Mouse (Mus musculus): ENCODE data around the gene Slc11a2. TPM values are rescaled to one million over a fixed set of nuclear protein-coding genes. Genes with fewer than 3 reads are reported as not detected.
"Not testable (repeated sequence)": the region's sequence is repeated elsewhere in the genome, so short reads cannot be mapped to it uniquely, and the experiment has no call there.

The Slc11a2 gene
- polyA plus RNA-seq, 1 experiment from 2014 or later: 15.2 TPM

DNA sequence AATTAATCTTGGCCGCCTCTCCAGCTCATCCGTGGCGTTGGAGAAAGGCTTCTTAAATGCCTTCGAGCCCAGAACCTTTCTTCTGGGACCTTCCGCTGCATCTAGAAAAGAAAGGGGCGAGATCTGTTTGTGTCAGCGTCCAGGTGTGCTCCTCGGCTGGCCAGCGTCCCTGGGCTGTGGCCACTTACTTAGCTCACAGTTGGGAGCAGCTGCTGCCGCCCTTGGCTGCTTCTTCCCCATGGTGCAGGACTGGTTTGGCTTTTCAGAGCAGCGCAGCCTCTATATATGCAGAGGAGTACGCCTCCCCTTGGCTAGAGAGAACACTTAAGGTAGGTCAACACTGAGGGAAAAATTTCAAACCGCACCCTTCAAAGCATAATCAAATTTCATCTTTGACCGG is 956 bp downstream of the Slc11a2 start:
- Histone ChIP-seq H3K4me1 (ENCODE audit: control insufficient read depth, insufficient read depth, low read length) (peaks cover 12% of the 10 kb centered on the region), H3K36me3 (ENCODE audit: control insufficient read depth, insufficient read depth, low read length) (no peaks in the 10 kb centered on the region), H3K27me3 (replicated peaks; ENCODE audit: control insufficient read depth, insufficient read depth, low read length) (peaks cover 23% of the 10 kb centered on the region), H3K9ac (ENCODE audit: low read length) (peak overlapping the region; percentile 10; the same call in 1 of the 2 replicates), H3K9me3 (replicated peaks; ENCODE audit: control insufficient read depth, low read length) (no peaks in the 10 kb centered on the region), H3K27ac (ENCODE audit: low read depth, low read length) (no peak overlapping the region), H3K4me2 (ENCODE audit: low read length) (peak overlapping the region; percentile 69), H3K4me3 (ENCODE audit: low read depth, low read length) (peak overlapping the region; percentile 93)
- WGBS: 3% methylated on average over 14 of the region's 14 CpGs
- DNase-seq (ENCODE audit: low spot score): peak; percentile 18
- ATAC-seq: no peak

DNA sequence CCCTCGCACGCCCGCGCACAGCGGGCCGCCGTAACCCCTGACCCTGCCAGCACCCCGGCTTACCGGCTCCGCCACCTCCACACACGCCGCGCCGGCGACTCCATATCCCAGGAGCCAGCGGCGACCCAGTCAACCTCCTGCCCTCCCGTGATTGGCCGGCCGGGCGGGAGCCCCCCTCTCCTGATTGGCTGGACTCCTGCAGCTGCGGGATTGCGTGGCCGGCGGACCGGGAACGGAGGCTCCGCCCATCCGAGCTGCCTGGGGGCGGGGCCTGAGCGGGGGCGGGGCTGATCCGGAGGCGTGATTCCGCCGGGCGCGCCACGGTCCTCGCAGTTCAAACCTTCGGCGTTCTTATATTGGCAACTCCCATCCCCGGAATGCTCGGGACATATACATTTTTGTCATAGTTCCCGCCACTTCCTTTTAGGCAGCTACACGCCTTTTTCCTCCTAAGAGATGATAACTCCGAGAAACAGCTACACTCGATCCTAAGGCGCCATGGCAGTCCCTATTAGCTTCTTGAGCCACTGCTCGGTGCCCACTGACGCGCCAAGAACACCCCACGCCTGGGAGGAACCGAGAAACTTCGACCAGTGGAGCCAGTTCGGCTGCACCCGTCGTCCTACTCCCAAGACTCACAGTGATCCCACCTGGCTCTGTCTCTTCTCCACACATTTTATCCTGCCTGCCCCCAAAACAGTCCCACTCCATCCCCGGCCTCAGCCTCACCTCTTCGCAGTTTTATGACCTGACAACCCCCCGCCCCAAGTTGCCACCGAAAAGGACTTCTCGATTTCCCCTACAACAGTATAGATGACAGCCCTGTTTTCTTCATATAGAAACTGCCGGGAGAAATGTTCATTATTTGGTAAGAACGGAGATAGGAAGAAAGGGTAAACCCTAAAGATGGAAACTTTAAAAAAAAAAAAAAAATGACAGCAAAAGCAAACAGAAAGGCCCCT is 1.7 kb downstream of the Slc11a2 start:
- Histone ChIP-seq H3K27me3 (replicated peaks; ENCODE audit: control insufficient read depth, insufficient read depth, low read length) (peaks cover 23% of the 10 kb centered on the region), H3K9me3 (replicated peaks; ENCODE audit: control insufficient read depth, low read length) (no peaks in the 10 kb centered on the region), H3K36me3 (ENCODE audit: control insufficient read depth, insufficient read depth, low read length) (no peaks in the 10 kb centered on the region), H3K4me2 (ENCODE audit: low read length) (peak overlapping the region; percentile 69), H3K4me1 (ENCODE audit: control insufficient read depth, insufficient read depth, low read length) (peaks cover 12% of the 10 kb centered on the region), H3K9ac (ENCODE audit: low read length) (peak overlapping the region; percentile 85), H3K27ac (ENCODE audit: low read depth, low read length) (no peak overlapping the region), H3K4me3 (ENCODE audit: low read depth, low read length) (peak overlapping the region; percentile 93)
- 1% methylated on average over 64 of the region's 65 CpGs for WGBS
- ATAC-seq (peak; percentile 99), DNase-seq (ENCODE audit: low spot score) (peak; percentile 97)

DNA sequence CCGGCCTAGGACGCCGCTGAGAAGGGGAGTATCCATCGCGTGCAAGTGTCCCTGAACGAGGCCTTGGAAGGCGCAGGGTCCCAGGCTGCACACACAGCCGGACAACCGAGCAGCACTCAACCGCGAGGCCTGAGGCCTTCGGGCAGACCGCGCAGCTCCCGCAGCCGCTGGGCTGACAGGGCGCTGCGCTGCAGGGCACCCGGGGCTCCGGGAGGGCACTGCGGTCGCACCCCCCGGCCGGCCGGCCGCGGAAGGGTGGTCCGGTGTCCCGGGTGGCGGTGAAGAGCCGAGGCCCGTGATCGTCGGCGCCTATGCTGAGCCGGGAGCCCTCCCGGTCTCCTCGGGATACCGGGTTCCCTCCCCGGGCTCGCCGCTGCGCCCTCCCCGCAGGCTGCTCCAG is 2.4 kb downstream of the Slc11a2 start:
- DNase-seq (ENCODE audit: low spot score) (peak; percentile 33), ATAC-seq (peak; percentile 73)
- H3K4me1 ChIP-seq (ENCODE audit: control insufficient read depth, insufficient read depth, low read length): peaks cover 12% of the 10 kb centered on the region
- peaks cover 23% of the 10 kb centered on the region for H3K27me3 ChIP-seq (replicated peaks; ENCODE audit: control insufficient read depth, insufficient read depth, low read length)
- H3K36me3 ChIP-seq (ENCODE audit: control insufficient read depth, insufficient read depth, low read length): no peaks in the 10 kb centered on the region
- H3K4me2 ChIP-seq (ENCODE audit: low read length): peak overlapping the region; percentile 69
- peak overlapping the region; percentile 93 for H3K4me3 ChIP-seq (ENCODE audit: low read depth, low read length)
- no peak overlapping the region for H3K27ac ChIP-seq (ENCODE audit: low read depth, low read length)
- H3K9ac ChIP-seq (ENCODE audit: low read length): peak overlapping the region; percentile 85
- H3K9me3 ChIP-seq (replicated peaks; ENCODE audit: control insufficient read depth, low read length): no peaks in the 10 kb centered on the region
- under 1% methylated on average over 33 of the region's 44 CpGs for WGBS

DNA sequence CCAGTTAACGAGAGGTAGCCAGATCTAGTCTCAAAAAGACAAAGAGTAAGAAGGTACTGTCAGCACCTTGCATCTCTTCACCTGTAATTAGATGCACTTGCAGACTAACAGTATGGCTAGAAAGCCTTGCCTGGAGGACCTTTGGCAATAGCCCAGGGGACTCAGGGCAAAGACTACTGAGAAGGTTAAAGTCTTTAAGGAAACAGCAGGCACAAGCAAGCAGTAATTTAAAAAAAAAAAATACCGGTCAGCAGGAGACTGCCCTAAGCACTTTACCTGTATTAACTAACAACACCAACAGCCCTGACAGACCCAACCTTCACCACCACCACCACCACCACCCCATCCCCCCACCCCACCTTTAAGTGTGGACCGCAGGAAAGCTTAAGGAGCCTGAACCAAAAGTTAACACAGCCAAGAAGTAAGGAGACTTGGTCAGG is 3.1 kb downstream of the Slc11a2 start, which contains the start of gene Gm5475:
Gene Gm5475, plus strand, starts transcription at position 390 of the 440 bp plus-strand sequence.
- Histone ChIP-seq H3K4me2 (ENCODE audit: low read length) (peak within 1 kb of the TSS; percentile 69), H3K4me3 (ENCODE audit: low read depth, low read length) (peak within 1 kb of the TSS; percentile 93), H3K9ac (ENCODE audit: low read length) (peak within 1 kb of the TSS; percentile 85), H3K27me3 (replicated peaks; ENCODE audit: control insufficient read depth, insufficient read depth, low read length) (peaks cover 23% of the 10 kb centered on the region), H3K4me1 (ENCODE audit: control insufficient read depth, insufficient read depth, low read length) (peaks cover 12% of the 10 kb centered on the region)
- H3K27ac ChIP-seq (ENCODE audit: low read depth, low read length); ATAC-seq; DNase-seq (ENCODE audit: low spot score); H3K36me3 ChIP-seq (ENCODE audit: control insufficient read depth, insufficient read depth, low read length); H3K9me3 ChIP-seq (replicated peaks; ENCODE audit: control insufficient read depth, low read length): not testable (repeated sequence)
- WGBS: 20% methylated on average over 3 of the region's 3 CpGs

DNA sequence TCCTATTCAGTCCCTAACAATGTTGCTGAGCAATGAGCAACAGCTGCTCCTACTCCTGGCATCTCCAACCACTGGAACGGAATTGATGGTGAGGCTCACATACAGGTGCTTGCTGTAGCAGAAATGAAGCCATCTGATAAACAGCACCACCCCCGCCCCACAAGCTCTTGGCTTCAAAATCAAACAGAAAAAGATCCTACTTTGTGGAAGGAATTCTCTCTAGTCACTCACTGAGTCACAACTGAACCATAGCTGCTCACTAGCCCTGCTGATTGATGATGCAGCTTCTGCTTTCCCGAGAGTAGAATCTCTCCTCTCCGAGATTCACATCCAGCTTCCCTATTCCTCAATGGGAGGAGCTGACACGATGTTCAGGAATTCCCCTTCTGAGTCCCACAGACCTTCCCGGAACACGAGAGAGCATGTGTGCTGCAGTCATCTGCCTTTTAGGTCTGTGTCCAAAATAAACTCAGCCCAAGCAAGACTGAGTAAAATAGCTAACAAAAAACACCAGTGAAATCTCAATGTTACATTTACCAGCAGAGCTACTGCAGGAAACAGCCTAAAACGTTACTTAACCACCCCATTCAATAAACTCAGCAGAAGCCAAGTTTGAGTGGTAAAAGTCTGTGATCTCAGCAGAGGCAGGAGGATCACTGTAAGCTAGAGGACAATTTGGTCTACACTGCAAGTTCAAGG is 3.7 kb downstream of the Slc11a2 start:
- DNase-seq (ENCODE audit: low spot score) (no peak), ATAC-seq (no peak)
- Histone ChIP-seq H3K27ac (ENCODE audit: low read depth, low read length) (no peak overlapping the region), H3K4me2 (ENCODE audit: low read length) (peak overlapping the region; percentile 69), H3K27me3 (replicated peaks; ENCODE audit: control insufficient read depth, insufficient read depth, low read length) (peaks cover 23% of the 10 kb centered on the region), H3K4me3 (ENCODE audit: low read depth, low read length) (peak overlapping the region; percentile 93; the same call in 1 of the 2 replicates), H3K9me3 (replicated peaks; ENCODE audit: control insufficient read depth, low read length) (no peaks in the 10 kb centered on the region), H3K36me3 (ENCODE audit: control insufficient read depth, insufficient read depth, low read length) (no peaks in the 10 kb centered on the region), H3K4me1 (ENCODE audit: control insufficient read depth, insufficient read depth, low read length) (peaks cover 12% of the 10 kb centered on the region), H3K9ac (ENCODE audit: low read length) (peak overlapping the region; percentile 17; the same call in 1 of the 2 replicates)
- 48% methylated on average over 8 of the region's 8 CpGs for WGBS

DNA sequence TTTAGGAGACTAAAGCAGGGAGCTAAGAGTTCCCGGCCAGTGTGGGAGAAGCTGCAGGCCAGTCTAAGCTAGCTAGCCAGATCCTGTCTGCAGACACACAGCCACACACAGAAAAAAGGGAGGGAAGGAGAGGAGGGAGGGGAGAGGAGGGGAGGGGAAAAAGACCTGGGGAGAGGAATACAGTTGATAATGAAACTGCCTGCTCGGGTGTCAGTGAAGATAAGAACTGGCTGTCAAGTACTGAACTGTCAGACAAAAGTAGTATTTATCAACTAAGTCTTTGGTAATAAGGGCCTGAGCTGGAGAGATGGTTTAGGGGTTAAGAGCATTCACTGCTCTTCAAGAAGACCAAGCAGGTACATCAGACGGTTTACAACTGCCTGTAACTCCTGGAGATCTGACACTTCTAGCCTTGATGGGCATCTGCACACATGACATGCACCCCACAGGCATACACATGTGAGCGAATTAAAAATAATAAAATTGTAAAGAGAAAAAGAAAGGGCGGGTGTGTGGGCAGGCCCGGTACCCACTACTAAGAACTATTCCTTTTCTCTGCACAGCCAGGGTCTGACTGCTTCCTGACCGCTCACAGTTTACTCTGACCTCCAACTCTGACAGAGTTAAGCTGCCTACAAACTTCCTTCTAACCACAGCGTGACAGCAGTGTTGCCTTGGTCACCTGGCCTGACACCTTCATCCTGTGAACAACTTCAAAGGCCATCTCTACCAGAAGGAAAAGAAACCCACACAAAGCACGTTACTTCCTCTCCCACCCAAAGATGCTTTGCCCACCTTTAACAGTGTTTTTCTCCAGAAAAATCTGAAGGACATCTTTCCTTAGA is 4.7 kb downstream of the Slc11a2 start:
- Histone ChIP-seq H3K4me3 (ENCODE audit: low read depth, low read length) (no peak overlapping the region), H3K27me3 (replicated peaks; ENCODE audit: control insufficient read depth, insufficient read depth, low read length) (peaks cover 18% of the 10 kb centered on the region), H3K36me3 (ENCODE audit: control insufficient read depth, insufficient read depth, low read length) (no peaks in the 10 kb centered on the region), H3K9ac (ENCODE audit: low read length) (no peak overlapping the region; the same call in 1 of the 2 replicates), H3K9me3 (replicated peaks; ENCODE audit: control insufficient read depth, low read length) (no peaks in the 10 kb centered on the region), H3K4me1 (ENCODE audit: control insufficient read depth, insufficient read depth, low read length) (peaks cover 12% of the 10 kb centered on the region), H3K27ac (ENCODE audit: low read depth, low read length) (no peak overlapping the region), H3K4me2 (ENCODE audit: low read length) (no peak overlapping the region)
- ATAC-seq: no peak
- 68% methylated on average over 9 of the region's 9 CpGs for WGBS
- DNase-seq (ENCODE audit: low spot score): no peak

DNA sequence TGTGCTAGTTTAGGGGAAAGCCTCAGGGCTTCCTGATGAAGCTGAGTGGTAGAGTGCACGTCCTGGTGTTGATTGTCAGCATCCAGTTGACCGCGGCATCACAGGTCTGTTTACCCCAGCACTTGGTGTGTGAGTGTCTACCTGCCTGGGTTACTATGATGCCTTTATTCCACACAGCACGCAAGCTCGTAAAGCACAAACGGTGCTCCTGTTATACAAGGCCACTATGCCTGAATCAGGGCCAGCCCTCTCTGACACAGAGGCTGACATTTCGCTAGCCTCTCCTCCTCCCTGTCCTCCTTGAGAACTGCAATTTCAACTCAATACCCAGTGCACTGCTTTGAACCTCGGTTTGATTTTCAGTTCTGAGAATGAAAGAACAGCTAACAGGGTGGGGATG is 5.6 kb downstream of the Slc11a2 start:
- Histone ChIP-seq H3K27ac (ENCODE audit: low read depth, low read length) (no peak overlapping the region), H3K9ac (ENCODE audit: low read length) (0 out of 2 replicates have a peak overlapping the region, but pooled peaks have one; percentile 21), H3K4me3 (ENCODE audit: low read depth, low read length) (no peak overlapping the region), H3K27me3 (replicated peaks; ENCODE audit: control insufficient read depth, insufficient read depth, low read length) (peaks cover 10% of the 10 kb centered on the region), H3K9me3 (replicated peaks; ENCODE audit: control insufficient read depth, low read length) (no peaks in the 10 kb centered on the region), H3K36me3 (ENCODE audit: control insufficient read depth, insufficient read depth, low read length) (no peaks in the 10 kb centered on the region), H3K4me1 (ENCODE audit: control insufficient read depth, insufficient read depth, low read length) (peaks cover 12% of the 10 kb centered on the region), H3K4me2 (ENCODE audit: low read length) (no peak overlapping the region)
- DNase-seq (ENCODE audit: low spot score) (no peak), ATAC-seq (no peak)
- 79% methylated on average over 8 of the region's 8 CpGs for WGBS

DNA sequence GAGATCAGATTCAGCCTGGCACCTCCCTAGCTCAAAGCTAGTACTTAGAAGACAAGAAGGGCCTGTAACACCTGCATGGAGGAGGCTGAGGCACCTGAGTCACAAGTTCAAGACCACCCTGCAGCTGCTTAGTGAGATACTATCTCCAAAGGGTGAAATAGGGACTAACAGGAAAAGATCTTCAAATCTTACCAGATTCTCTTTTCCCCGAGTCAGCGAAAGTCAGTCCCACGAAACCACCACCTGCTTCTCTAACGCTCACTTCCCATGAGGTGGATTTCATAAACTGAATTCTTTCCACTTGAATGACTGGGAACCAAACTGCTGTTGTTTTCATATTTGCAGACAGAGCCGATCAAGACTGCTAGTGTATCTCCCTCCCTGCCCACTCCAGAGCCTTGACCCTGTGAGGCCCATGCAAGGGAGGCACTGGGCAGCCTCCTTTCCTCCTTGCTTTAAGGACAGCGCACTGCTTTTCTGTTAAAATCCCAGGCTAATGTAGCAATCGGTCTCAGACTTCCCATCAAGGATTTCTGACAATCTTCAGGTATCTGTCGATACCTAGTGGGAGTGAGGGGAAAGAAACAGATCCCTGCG is 6.9 kb downstream of the Slc11a2 start:
- 86% methylated on average over 9 of the region's 9 CpGs for WGBS
- Histone ChIP-seq H3K36me3 (ENCODE audit: control insufficient read depth, insufficient read depth, low read length) (no peaks in the 10 kb centered on the region), H3K4me3 (ENCODE audit: low read depth, low read length) (no peak overlapping the region), H3K27me3 (replicated peaks; ENCODE audit: control insufficient read depth, insufficient read depth, low read length) (no peaks in the 10 kb centered on the region), H3K4me1 (ENCODE audit: control insufficient read depth, insufficient read depth, low read length) (peaks cover 6% of the 10 kb centered on the region; the same call in 1 of the 2 replicates), H3K4me2 (ENCODE audit: low read length) (no peak overlapping the region), H3K9ac (ENCODE audit: low read length) (no peak overlapping the region), H3K27ac (ENCODE audit: low read depth, low read length) (no peak overlapping the region), H3K9me3 (replicated peaks; ENCODE audit: control insufficient read depth, low read length) (no peaks in the 10 kb centered on the region)
- ATAC-seq (no peak), DNase-seq (ENCODE audit: low spot score) (no peak)
